Mouse (Mus musculus): ENCODE measurements around the gene Fbxo10.
"Not testable (repeated sequence)": the region's sequence is repeated elsewhere in the genome, so short reads cannot be mapped to it uniquely, and the experiment has no call there.

Fbxo10 gene

DNA sequence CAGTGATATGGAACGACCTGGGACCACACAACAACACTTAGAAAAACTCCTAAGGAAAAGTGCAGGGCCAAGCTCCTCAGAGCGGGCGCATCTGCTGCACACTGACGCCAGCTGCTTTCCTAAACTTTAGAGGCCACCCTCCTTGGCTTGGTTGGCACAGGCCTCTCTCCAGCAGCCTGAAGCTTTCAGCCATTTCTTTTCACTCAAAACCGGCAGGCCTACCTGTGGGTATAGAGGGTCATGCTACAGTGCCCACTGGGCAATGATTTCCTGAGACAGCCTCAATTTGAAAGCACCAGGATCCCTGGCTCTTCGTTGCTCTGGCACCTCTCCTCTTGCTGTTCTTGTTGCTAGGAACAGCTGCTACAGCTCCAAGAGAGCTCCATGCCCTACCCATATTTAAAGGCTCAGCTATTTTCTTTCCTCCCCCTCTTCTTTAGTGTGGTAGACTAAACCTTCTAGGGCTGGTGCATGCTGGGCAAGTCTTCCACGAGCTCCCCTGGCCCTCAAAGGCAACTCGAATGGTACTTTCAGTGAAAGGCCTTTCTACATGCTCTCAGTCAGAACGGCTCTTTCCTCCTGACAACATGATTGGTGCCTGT lies 37.0 kb downstream of the Fbxo10 start:
- no peak for DNase-seq

DNA sequence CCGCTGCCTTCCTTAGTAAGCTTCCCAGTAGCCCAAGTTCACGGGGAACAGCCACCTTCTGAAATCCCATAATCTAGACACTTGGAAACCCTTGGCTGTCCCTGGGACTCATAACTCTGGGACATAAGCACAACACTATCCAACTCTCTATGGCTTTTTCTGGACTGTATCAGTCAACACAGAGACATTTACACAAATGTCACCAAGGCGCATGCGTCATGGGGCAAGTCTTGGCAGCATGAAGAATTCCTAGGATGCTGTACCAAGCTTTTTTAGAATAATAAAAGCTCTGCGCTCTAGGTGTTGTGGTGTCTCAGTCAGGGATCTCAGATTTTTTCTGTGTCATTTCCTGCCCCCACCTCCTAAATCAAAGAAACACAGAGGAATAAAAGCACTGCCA lies 37.7 kb downstream of the Fbxo10 start:
- DNase-seq: no peak

DNA sequence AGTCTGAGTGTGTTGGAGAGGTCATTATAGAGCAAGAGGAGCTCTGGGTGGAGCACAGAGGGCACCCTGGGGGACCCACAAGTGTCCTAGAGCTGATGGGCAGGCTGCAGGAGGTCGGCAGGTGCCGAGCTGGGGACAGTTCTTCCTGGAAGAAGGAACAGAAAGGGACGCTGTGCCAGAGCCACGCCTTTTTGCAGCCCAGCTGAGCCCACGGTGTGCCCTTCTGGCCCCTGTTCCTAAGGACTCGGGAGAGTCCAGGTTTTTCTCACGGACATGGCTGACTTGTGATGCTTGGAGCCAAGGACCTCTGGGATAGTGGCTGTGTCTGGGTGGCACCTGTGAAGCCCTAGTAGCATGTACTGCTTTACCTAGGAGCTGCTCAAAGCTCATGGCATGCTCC lies 43.6 kb downstream of the Fbxo10 start:
- no peak for DNase-seq

DNA sequence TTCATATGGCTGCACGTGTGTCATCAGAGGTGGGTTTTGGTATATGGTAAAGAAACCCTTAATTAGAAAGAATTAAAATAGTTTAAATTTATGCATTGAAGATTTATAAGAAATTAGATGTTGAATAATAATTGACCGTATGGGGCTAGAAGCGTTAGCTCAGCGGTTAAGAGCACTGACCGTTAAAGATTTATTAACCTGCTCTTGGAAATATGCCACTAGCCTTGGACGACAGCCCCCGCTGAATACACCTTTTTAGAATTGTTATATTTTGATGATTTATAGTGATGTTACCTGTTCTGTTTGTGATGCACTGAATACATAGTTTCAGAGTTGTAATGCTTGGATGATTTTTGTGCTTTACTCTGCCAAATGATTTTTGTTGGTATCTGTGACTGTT lies 44.9 kb downstream of the Fbxo10 start:
- DNase-seq: not testable (repeated sequence)

DNA sequence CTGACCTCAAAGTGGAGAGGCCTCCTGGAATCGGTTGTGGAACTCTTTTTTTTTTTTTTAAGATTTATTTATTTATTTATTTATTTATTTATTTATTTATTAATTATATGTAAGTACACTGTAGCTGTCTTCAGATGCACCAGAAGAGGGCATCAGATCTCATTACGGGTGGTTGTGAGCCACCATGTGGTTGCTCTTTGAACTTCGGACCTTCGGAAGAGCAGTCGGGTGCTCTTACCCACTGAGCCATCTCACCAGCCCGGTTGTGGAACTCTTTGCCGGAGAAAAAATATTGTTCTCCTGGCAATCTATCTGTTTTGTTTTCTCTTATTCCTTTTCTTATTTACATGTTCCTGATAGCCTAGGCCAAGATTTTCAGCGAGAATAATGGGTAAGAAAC lies 45.5 kb downstream of the Fbxo10 start:
- not testable (repeated sequence) for DNase-seq

DNA sequence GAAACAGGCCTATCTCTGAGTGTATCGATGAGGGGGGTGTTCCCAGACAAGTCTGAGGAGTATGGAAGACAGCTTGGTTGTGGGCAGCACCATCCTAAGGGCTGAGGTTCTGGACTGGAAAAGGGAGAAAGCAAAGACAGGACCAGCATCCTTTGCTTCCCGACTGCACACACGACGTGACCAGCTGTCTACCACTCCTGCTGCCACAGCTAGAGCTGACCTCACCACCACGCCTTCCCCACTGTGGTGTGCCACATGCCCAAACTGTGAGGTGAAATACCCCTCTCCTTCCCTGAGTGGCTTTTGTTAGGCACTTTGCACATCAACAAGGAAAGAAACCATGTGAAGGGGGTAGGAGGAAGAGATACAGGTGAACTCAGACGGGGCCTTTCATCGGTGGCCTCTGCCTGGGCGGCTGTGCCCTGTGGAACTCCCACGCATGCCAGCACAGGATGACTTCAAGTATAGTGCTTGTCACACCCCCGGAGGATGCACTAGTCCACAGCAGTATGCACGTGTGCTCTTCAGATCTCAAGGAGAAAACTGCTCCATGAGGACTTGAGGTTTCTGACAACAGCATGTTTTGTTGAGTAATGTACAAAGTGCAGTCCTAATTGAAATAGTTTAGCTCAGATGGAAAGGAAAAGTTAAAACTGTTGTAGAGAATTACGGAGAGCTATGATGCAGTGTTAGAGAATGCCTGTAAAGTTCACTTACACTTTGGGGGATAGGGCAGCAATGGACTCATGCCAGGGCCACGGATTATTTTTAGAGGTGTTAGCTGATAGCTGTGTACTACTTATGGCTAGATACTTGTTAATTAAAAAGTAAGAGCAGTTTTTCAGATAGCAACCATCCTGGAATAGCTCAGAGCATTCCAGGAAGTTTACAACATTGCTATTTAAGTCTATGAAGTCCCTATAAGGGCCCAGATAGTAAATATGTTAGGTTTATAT lies 46.7 kb downstream of the Fbxo10 start:
- no peak for DNase-seq

DNA sequence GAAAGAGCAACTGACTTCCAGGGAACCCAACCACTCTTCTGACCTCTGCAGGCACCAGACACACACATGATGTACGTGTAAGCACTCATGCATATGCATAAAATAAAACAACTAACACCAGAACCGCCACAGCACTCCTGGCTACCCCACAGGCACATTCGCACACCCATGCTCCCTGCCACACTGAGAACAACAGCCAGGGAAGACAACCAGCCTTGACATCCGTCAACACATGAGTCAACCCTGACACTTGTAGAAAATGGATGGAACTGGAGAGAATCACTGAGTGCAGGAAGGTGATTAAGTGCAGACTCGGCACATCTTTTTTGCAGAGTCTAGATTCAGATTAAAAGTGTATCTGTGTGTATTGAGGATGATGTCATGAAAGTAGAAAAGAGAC lies 47.8 kb downstream of the Fbxo10 start:
- DNase-seq: no peak

DNA sequence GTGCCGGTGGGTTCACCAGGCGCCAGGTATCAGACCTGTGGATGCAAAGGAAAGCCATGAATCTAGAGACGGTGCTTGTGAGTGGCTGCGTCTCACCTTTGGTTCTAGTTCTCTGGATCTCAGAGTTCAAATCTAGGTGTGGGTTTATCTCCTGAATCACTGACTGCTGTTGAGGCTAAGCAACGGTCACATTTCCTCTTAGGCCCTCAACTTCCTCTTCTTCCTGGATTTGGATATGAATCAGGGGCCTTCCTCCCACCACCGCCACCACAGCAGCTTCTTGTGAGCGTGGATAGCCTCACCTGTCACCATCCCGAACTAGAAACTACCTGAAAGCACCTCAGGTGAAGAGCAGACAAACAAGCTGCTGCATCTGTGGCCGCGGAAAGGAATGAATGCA lies 48.4 kb downstream of the Fbxo10 start:
- DNase-seq: no peak

DNA sequence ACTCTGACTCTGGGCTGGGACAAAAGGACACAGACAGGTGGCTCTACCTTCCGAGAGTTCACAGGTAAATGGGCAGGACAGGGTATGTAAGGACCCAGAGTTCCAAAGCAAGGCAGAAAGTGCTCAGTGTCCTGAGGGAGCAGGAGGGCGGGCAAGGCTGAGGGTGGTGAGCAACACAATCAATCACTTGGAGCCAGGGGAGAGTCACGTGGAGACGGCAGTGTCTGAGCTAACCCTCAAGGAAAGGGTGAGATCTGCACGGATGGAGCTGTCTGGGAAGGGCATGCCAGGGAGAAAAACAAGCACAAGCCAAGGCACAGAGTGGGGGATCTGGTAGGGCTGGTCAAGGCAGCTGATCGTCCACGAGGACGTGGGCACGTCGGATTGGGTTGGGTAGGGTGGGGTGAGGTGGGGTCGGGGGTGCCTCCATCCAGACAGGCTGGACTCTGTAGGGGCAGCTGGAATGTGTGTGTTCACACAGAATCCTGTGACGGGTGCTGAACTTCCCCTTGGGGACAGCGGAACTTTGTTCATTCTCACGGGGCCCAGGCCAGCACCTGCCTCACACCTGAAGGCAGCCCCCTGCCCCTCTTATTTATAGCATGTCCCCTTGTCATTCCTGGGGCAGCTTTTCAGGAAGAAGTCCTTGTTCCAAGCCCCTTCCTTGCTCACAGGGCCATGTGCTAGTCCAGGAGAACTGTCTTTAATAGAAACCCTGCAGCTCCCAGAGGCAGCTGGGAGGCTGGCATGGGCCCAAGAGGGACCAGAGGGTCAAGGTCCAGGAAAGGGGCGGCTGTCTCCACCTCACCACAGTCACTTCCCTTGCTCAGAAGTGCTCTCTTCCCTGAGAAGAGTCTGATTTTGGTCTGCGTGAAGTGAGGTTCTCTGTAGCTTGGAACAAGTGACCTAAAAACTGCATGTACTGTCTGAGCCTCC lies 49.4 kb downstream of the Fbxo10 start:
- DNase-seq: no peak

DNA sequence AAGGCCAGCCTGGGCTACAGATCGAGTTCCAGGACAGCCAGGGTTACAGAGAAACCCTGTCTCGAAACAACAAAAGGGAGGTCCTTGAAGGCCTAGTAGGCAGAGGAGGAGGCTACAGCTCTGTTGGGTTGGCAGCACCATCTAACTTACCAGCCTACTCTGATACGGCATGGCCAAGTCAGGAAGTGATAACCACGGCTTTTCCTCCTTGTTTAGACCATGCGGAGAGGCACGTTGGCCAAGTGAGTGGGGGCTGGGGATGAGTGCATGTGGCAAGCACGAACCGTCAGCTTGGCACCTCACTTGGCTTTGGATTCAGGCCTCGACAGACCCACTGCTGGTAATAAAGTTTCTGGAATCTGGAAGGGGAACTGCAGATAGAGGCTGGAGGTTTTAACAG lies 51.8 kb downstream of the Fbxo10 start:
- no peak for DNase-seq

DNA sequence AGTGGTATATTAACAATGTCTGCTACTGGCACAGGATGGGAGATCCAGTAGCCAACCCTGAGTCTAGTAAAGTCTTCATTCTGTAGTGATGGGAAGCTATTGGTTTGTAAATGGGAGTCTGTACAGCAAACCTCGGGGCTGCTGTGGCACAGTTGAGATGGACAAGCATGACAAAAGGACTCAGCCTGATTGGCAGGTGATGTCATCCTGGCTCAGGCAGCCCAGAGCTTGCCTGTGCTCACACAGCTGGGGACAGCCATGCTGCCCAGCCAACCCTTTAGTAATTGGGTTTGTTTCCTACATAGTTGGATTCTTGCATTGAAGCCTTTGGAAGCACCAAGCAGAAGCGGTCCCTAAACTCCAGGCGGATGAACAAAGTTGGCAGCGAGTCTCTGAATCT lies 57.9 kb downstream of the Fbxo10 start:
- no peak for DNase-seq

DNA sequence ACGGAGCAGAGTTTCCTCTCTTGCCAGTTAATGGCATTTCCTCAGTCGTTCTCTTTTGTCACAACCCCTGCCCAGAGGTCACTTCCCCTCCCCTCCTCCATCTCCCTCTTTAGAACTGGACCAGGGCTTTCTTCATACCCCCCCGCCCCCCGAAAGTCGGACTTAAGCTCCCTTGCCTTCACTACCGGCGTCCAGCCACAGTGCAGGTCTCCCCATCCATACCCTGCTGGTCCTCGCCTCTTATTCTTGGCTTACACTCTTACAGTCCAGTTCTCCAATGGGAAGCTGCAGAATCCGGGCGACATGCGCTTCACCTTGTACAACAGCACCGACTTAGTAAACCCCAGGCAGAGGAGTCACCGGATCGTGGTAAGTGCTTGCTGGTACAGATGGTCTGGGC lies 65.4 kb downstream of the Fbxo10 start:
- DNase-seq: no peak

DNA sequence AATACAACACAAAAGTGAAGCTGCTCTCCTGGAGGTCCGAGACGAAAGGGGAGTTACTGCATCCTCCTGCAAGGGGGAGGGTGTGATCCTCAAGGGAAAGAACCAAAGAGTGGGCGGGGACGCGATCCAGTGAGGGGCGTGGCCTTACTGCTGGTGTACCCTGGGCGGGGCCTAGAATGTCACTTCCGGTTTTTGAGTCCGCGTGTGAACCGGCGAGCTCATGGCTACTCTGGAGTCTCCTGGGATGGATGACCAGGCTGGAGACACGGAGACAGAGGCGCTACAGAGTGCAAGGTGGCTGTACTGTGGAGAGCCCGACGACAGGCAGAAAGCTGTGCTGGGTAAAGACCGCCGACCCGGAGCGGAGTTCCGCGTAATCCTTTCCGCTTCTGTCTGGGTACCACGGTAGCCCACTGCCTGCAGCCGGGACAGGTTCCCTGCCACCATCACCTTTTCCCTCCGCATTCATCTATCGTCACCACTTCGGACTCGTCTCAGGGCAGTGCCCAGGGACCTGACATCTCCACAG lies 65.9 kb downstream of the Fbxo10 start, which contains the start of gene Polr1e:
Polr1e (plus strand) TSS at position 132 of the 529 bp plus-strand sequence.
- DNase-seq: peak; percentile 85

DNA sequence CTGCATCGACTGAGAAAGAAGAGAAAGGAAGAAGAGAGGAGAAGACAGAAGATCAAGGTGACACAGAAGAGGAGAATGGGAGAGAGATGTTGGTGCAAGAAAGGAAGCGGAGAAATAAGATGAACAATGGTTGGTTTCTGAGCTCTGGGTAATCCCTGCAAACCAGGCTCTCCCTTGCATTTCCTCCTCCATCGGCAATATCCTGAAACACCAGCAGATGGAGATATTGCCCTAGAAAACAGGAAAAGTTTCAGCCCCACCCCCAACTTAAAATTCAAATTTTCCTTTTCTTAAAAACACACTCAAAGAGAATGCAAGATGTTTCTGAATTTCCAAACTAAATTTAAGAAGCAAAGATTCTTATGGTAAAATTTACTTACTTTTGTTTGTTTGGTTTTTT lies 68.8 kb downstream of the Fbxo10 start:
- peak; percentile 48 for DNase-seq

DNA sequence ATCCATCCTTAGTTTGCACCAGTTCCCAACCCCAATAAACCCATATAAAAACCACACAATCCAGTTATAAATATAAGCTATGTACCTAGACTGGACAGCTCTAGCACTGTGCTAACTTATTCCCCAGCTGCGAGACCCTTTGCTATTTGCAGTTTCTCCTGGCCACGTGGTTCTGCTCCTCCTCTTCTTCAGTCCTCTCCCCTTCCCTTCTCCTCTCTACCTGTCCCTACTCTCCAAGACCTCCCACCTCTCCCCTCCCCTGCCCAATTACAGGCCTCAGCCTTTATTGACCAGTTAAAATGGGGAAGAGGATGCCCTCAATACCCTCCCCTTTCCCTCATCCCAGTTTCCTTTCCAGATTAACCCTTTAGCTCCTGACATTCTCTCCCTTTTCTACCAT lies 70.9 kb downstream of the Fbxo10 start:
- DNase-seq: peak; percentile 48

DNA sequence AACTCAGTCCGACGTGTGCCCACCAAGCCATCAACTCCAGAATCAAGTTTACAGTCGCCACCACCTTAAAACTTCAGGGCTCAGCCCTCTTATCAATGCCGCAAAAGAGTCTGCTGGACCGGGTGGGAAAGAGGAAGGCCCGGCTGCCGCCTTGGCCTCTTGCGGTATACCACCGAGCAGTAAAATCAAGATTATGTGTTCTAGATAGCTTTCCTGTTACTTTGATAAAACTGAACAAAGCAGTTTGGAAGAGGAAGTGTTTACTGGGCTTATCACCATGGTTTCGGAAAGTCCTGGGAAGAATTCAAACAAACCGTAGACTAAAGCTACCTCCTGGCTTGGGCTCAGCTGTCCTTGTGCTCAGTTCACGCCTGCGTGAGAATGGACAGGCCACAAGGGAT lies 71.4 kb downstream of the Fbxo10 start:
- DNase-seq: no peak

DNA sequence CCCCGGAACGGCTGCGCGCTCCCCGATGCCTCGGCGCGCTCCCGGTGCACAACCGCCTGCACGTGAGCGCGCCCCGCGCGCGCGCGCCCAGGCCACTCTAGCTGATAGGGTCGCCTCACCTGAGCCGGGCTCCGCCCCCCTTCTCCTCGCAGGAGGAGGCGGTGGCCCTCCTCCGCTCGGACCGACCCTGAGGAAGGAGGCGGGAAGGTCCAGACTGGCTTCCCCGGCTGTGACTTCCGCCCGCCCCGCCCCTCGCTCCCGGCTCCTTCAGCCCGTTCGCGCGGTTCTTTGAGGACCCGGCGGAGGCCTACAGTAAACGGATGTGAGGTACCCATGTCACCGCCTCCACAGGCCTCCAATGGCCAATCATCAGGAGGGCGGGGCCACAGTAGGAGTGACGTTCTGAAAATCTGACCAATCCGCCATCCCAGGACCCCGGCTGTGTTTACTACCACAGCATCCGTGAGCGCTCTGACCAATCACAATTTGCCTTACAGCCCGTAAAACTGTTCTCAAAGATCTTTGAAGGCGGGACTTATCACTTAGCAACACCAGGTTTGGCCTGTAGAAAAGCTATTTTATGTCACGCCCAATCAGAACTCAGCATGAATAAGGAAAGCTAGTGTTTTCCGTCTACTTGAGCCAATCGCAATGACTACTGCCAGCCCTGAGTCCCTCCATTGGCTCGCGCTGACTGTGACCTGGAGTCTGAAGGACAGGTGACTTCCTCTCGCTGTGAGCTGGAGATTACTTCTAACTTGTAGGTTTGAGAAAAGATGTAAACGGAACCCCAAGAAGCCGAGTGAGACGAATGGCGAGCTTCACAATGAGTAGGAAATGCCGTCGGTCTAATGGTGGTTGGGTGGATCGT lies 72.1 kb downstream of the Fbxo10 start, which contains the start of gene Zbtb5:
Zbtb5 (minus strand) TSS at position 308 of the 871 bp plus-strand sequence.
- DNase-seq: peak; percentile 100

DNA sequence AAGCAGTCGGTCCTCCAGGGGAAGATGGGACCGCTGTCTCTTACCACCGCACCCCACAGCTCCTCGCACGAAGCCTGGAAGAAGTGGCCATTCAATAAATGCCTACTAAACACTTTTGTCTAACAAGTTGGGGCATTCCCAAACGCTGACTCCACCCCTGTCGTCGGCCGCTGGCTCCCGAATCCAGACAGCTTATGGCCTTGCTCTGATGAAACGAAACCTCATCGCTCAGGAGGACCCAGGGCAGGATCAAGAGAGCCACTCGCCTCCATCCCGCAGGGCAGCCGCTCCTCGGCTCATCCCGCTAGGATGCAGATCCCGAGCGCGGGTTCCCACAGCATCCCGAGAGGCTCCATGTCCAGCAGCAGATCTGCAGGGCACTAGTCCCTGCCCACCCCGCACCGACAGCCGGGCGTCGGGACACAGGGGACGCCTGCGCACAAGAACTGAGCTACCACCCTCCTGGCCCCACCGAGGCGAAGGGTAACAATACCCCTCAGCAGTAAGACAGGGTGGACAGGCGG lies 72.8 kb downstream of the Fbxo10 start:
- no peak for DNase-seq

DNA sequence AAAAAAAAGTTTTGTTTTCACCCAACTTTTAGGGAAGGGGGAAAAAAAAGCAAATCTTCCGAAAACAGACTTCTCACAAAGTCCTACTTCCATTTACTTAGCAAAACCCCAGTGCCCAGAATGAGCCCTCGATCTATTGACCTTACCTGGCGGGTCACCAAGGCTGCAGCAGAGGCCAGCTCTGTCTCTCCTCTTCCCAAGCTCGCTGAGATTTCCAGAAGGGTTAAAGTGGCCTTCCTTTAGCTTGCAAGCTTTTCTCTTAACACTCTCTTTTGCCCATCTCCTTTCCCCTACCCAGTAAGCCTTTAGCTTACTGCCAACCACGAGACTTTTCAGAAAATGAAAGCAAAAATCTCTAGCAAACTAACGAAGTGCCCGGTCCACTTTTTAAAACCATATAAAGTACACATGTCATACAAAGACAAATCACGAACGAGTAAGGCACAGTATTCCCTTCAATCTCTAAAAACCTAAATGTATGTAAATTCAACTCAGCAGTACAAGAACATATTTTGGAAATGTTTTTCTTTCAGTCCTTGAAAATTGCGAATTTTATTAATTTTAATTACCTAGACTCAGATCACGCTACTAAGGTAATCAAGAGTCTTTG lies 73.5 kb downstream of the Fbxo10 start:
- DNase-seq: peak; percentile 52

DNA sequence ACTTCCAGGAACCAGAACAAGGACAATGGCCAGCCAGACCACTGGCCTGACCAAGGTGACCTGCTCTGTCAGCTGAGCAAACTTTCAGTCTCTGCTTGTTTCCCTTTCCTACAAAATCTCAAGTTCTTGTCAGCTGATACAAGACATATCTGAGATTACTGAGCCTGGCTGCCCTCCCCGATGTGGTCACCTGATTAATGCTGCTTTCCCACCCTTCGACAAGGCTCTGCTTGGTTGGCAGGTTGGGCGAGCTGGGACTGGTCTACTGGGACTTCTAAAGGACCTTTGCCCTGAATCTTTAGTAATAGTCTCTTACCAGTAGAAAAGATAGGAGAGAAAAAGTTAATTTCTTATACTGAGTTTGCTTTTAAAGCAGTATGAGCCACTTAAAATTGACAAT lies 79.0 kb downstream of the Fbxo10 start:
- no peak for DNase-seq

DNA sequence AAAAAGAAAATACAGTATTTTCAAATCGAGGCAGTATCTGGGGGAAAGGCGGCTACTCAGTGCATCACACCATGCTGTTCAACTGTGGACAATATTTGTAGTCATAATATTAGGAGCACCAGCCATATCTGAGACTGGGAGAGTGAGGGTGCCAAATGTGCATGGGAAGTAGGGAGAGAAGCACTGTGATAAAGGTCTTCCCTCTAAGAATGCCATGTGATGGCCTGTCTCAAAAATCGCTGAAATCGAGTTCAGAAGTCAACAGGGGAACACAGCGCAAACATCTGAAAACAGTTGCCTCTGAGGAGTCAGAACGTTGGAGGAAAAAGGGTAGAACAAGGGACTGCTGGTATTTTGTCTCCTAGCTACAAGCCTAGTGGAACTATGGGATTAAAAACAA lies 84.4 kb downstream of the Fbxo10 start:
- DNase-seq: no peak
